Mouse (Mus musculus) small intestine, adult 2 months (tissue): ENCODE data around the gene Vrtn.

Source experiments
- CTCF ChIP-seq: fragments of 200-500 bp; IDR thresholded peaks from 2 replicates; pipeline ENCODE4 v1.5.1; 2012; ENCODE audit warnings: low read depth, mild to moderate bottlenecking, control low read depth, inconsistent platforms, low read length, moderate library complexity, mixed read lengths; ENCODE audit not compliant: insufficient replicate concordance, insufficient read length; ENCODE audit errors: extremely low read depth
- POLR2A ChIP-seq: fragments of 200-500 bp; IDR thresholded peaks from 2 replicates; pipeline ENCODE4 v1.6.1; 2012; ENCODE audit warnings: low read depth, mild to moderate bottlenecking, control low read depth, inconsistent platforms, low read length, moderate library complexity

- no peak for TF ChIP-seq CTCF
- no peak for TF ChIP-seq POLR2A
These were observed 46.7 kb downstream of the Vrtn start for GRCm38 (mm10) chr12:84687531-84687930.
